Mouse (Mus musculus) myocyte (in vitro differentiated cells): Measurements from ENCODE around the gene Dennd5a.

Experiments used
- CEBPB ChIP-seq: IDR thresholded peaks from 2 replicates; pipeline ENCODE4 v1.6.1; 2011; ENCODE audit warnings: mild to moderate bottlenecking, moderate library complexity; ENCODE audit not compliant: poor library complexity, insufficient read depth, severe bottlenecking
- E2F4 ChIP-seq: IDR thresholded peaks from one replicate; pipeline ENCODE4 v1.6.1; 2011; ENCODE audit warnings: mild to moderate bottlenecking, control low read depth, moderate library complexity; ENCODE audit not compliant: insufficient read depth
- MAX ChIP-seq: IDR thresholded peaks from one replicate; pipeline ENCODE4 v1.6.1; 2011; ENCODE audit warnings: low read depth, mild to moderate bottlenecking, control low read depth
- MYOD1 ChIP-seq, 3 experiments: IDR thresholded peaks; one replicate each; pipeline ENCODE4 v1.6.1; 2011; ENCODE audit warnings: control low read depth in 2 of 3, low read depth in 2 of 3, mild to moderate bottlenecking in 2 of 3, moderate library complexity in 1 of 3; ENCODE audit not compliant: insufficient read length in 2 of 3, control insufficient read depth in 1 of 3
- MYOG ChIP-seq, 3 experiments: IDR thresholded peaks; one replicate each; pipeline ENCODE4 v1.6.1; 2011; ENCODE audit warnings: control low read depth in 2 of 3, low read depth in 2 of 3, mild to moderate bottlenecking in 2 of 3; ENCODE audit not compliant: insufficient read length in 2 of 3, control insufficient read depth in 1 of 3, insufficient read depth in 1 of 3
- POLR2A ChIP-seq: IDR thresholded peaks from one replicate; pipeline ENCODE4 v1.6.1; 2011; ENCODE audit warnings: low read depth, mild to moderate bottlenecking, control low read depth, moderate library complexity; ENCODE audit not compliant: insufficient read length
- POLR2AphosphoS2 ChIP-seq: IDR thresholded peaks from one replicate; pipeline ENCODE4 v1.6.1; 2011; ENCODE audit warnings: low read depth, control low read depth; ENCODE audit not compliant: insufficient read length
- REST ChIP-seq: IDR thresholded peaks from one replicate; pipeline ENCODE4 v1.6.1; 2011; ENCODE audit warnings: mild to moderate bottlenecking, control low read depth, moderate library complexity; ENCODE audit not compliant: insufficient read depth, insufficient read length
- SRF ChIP-seq: IDR thresholded peaks from one replicate; pipeline ENCODE4 v1.6.1; 2011; ENCODE audit warnings: low read depth; ENCODE audit not compliant: control insufficient read depth, insufficient read length
- TCF12 ChIP-seq: IDR thresholded peaks from one replicate; pipeline ENCODE4 v1.6.1; 2011; ENCODE audit warnings: mild to moderate bottlenecking, control low read depth; ENCODE audit not compliant: poor library complexity, insufficient read depth, severe bottlenecking
- TCF3 ChIP-seq: IDR thresholded peaks from one replicate; pipeline ENCODE4 v1.6.1; 2011; ENCODE audit warnings: low read depth, control low read depth; ENCODE audit not compliant: insufficient read length
- USF1 ChIP-seq: IDR thresholded peaks from one replicate; pipeline ENCODE4 v1.6.1; 2011; ENCODE audit warnings: low read depth, mild to moderate bottlenecking, control low read depth, moderate library complexity

- TF ChIP-seq MYOD1 (IDR thresholded peaks at IDR 0.05; ENCODE audit: control insufficient read depth in 1 of 3, insufficient read length in 2 of 3, low read depth in 2 of 3) (no peak), POLR2A (no peak), USF1 (no peak), REST (no peak), TCF12 (no peak), MYOG (IDR thresholded peaks at IDR 0.05; ENCODE audit: control insufficient read depth in 1 of 3, insufficient read depth in 1 of 3, insufficient read length in 2 of 3, low read depth in 2 of 3) (no peak), MAX (no peak), E2F4 (no peak), POLR2AphosphoS2 (no peak), TCF3 (no peak), CEBPB (no peak), SRF (no peak)
Measured at GRCm38 (mm10) chr7:109963707-109964106, 3.4 kb upstream of the Dennd5a start.
